Mouse (Mus musculus): Measurements from ENCODE around the gene 4933428G20Rik. TPM values are rescaled to one million over a fixed set of nuclear protein-coding genes. Genes with fewer than 3 reads are reported as not detected.

Gene 4933428G20Rik
- polyA plus RNA-seq, 1 experiment from 2014 or later: 0.25 TPM

DNA sequence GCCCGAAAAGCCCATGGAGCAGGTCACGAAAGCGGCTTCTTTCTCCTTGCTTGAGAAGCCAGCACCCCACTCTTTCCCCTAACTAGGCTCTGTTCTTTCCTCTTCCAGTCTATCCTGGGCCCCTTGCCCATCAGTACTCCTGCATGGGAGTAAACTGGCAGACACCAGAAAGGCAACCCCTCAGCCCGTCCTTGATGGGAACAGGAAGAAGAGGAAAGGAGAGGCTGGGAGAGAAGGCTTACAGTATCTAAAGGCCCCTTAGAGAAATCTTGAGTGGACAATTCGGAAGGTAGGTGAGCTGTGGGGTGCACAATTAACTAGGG lies 35.1 kb upstream of the 4933428G20Rik start:
- Histone ChIP-seq H3K27me3 (ENCODE audit: control insufficient read depth, insufficient read depth, low read length) (peaks cover 19% of the 10 kb centered on the region; the same call in 1 of the 2 replicates), H3K27ac (replicated peaks) (no peak overlapping the region), H3K9ac (ENCODE audit: low read length) (no peak overlapping the region), H3K9me3 (ENCODE audit: control insufficient read depth, low read length) (no peaks in the 10 kb centered on the region), H3K4me3 (ENCODE audit: low read depth, low read length) (peak overlapping the region; percentile 27; the same call in 1 of the 2 replicates), H3K4me2 (replicated peaks; ENCODE audit: low read depth) (no peak overlapping the region), H3K36me3 (ENCODE audit: control insufficient read depth, insufficient read depth, low read length) (no peaks in the 10 kb centered on the region), H3K4me1 (replicated peaks; ENCODE audit: control insufficient read depth, insufficient read depth) (peaks cover 5% of the 10 kb centered on the region; the same call in 1 of the 2 replicates)
- ATAC-seq (ENCODE audit: low FRiP score, low TSS enrichment): no peak
- TF ChIP-seq EP300 (optimal IDR thresholded peaks at IDR 0.05) (no peak), CTCF (IDR thresholded peaks at IDR 0.05; ENCODE audit: low read depth) (no peak)
- no peak for DNase-seq (ENCODE audit: low spot score)
- 26% methylated on average over 5 of the region's 5 CpGs for WGBS

DNA sequence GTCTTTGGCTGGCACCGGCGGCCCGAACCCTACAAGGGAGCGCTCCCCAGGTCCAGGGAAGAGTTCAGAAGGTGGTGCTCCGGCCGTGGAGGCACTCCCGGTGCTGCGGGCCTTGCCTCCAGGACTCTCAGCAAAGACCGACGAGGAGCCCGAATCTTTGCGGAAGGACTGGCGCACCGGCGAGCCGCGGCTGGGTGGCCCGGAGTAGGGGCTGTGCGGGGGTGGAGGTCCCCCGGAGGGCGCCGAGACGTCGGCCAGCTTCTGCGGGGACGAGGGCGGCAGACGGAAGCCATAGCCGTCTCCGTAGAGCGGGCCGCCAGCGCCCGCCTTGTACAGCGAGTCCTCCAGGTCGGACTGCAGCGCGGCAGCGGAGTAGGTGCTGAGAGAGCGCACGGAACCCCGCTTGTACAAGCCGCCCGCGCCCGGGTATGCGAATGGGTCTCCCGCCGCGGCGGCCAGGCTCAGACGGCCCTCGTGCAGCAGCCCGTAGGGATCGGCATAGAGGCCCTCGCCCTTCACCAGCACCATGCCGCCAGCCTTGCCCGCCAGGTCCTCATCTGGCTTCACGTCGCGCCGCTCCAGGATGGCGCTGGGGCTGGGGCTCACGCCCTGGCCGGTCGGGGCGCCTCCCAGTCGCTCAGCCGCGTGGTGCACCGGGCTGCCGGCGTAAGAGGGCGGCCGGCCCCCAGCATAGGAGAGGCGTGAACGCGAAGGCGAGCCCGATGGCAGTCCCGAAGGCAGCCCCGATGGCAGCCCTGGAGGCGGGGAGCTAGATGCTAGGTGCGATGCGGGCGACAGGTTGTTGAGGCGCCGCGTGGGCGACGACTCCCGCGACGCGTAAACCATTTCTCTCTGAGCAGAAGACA lies 34.5 kb upstream of the 4933428G20Rik start:
- H3K4me2 ChIP-seq (replicated peaks; ENCODE audit: low read depth): peak overlapping the region; percentile 37
- H3K9me3 ChIP-seq (ENCODE audit: control insufficient read depth, low read length): no peaks in the 10 kb centered on the region
- ATAC-seq (ENCODE audit: low FRiP score, low TSS enrichment) (no peak), DNase-seq (ENCODE audit: low spot score) (peak; percentile 49)
- H3K36me3 ChIP-seq (ENCODE audit: control insufficient read depth, insufficient read depth, low read length): no peaks in the 10 kb centered on the region
- peak overlapping the region; percentile 27 for H3K4me3 ChIP-seq (ENCODE audit: low read depth, low read length)
- TF ChIP-seq EP300 (optimal IDR thresholded peaks at IDR 0.05) (no peak), CTCF (IDR thresholded peaks at IDR 0.05; ENCODE audit: low read depth) (no peak)
- H3K9ac ChIP-seq (ENCODE audit: low read length): 0 out of 2 replicates have a peak overlapping the region, but pooled peaks have one; percentile 8
- peaks cover 19% of the 10 kb centered on the region; the same call in 1 of the 2 replicates for H3K27me3 ChIP-seq (ENCODE audit: control insufficient read depth, insufficient read depth, low read length)
- no peak overlapping the region for H3K27ac ChIP-seq (replicated peaks)
- H3K4me1 ChIP-seq (replicated peaks; ENCODE audit: control insufficient read depth, insufficient read depth): peaks cover 5% of the 10 kb centered on the region; the same call in 1 of the 2 replicates
- 6% methylated on average over 72 of the region's 95 CpGs for WGBS

DNA sequence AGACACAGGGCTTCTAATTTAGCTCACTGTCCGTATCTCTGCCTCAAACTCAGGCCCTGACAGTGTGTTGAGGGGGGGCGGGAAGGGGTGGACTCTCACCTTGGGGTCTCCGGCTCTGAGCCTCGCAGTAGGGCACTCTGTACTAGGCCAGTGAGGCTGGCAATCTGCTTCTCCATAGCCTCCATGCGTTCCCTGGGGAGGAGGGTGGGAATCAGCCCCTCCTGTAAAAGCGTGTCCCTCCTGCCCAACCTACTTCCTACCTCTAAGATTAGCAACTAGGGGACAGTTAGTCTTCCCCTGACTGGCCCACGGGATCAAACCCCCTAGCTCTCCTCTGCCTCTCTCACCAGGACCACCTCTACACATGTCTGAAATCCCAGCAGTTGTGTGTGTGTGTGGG lies 33.5 kb upstream of the 4933428G20Rik start:
- Histone ChIP-seq H3K9ac (ENCODE audit: low read length) (no peak overlapping the region), H3K9me3 (ENCODE audit: control insufficient read depth, low read length) (no peaks in the 10 kb centered on the region), H3K4me2 (replicated peaks; ENCODE audit: low read depth) (no peak overlapping the region), H3K4me3 (ENCODE audit: low read depth, low read length) (no peak overlapping the region), H3K4me1 (replicated peaks; ENCODE audit: control insufficient read depth, insufficient read depth) (peaks cover 5% of the 10 kb centered on the region; the same call in 1 of the 2 replicates), H3K27me3 (ENCODE audit: control insufficient read depth, insufficient read depth, low read length) (peaks cover 19% of the 10 kb centered on the region; the same call in 1 of the 2 replicates), H3K36me3 (ENCODE audit: control insufficient read depth, insufficient read depth, low read length) (no peaks in the 10 kb centered on the region), H3K27ac (replicated peaks) (no peak overlapping the region)
- DNase-seq (ENCODE audit: low spot score) (no peak), ATAC-seq (ENCODE audit: low FRiP score, low TSS enrichment) (no peak)
- TF ChIP-seq EP300 (optimal IDR thresholded peaks at IDR 0.05) (no peak), CTCF (IDR thresholded peaks at IDR 0.05; ENCODE audit: low read depth) (no peak)
- WGBS: 29% methylated on average over 7 of the region's 7 CpGs

DNA sequence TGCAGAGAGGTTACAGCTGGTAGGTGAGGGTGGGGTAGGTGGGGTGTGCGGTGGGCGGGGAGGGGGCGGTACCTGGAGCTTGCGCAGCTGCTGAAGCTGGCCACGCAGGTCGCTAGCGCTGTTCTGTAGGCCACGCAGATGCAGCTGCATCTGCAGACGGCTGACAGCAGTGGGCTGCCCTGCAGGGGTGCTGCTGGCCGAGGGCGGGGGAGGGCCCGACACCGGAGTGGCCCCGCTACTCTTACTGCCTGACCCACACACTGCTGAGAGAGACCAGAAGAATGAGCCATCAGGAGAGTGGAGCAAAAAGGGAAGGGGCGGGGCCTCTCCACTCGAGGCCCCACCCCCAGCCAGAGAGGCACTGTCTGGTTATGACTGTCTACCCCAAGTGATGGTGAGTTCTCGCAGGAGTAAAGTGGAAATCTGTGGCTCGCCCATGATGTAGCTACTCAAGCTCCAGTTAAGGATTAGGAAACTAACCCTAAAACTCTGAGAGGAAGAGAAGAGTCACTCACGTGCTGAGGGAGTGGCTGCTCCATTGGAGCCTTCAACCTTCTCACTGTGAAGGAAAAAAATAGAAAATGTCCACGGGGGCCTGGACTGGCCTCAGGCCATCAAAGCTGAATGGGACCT lies 32.9 kb upstream of the 4933428G20Rik start:
- ATAC-seq (ENCODE audit: low FRiP score, low TSS enrichment): no peak; the same call in 1 of the 2 replicates
- TF ChIP-seq EP300 (optimal IDR thresholded peaks at IDR 0.05): no peak
- TF ChIP-seq CTCF (IDR thresholded peaks at IDR 0.05; ENCODE audit: low read depth): no peak
- Histone ChIP-seq H3K9ac (ENCODE audit: low read length) (no peak overlapping the region), H3K4me2 (replicated peaks; ENCODE audit: low read depth) (no peak overlapping the region), H3K9me3 (ENCODE audit: control insufficient read depth, low read length) (no peaks in the 10 kb centered on the region), H3K27ac (replicated peaks) (no peak overlapping the region), H3K36me3 (ENCODE audit: control insufficient read depth, insufficient read depth, low read length) (no peaks in the 10 kb centered on the region), H3K27me3 (ENCODE audit: control insufficient read depth, insufficient read depth, low read length) (peaks cover 19% of the 10 kb centered on the region; the same call in 1 of the 2 replicates), H3K4me1 (replicated peaks; ENCODE audit: control insufficient read depth, insufficient read depth) (peaks cover 5% of the 10 kb centered on the region; the same call in 1 of the 2 replicates), H3K4me3 (ENCODE audit: low read depth, low read length) (peak overlapping the region; percentile 18; the same call in 1 of the 2 replicates)
- WGBS: 8% methylated on average over 20 of the region's 20 CpGs
- no peak for DNase-seq (ENCODE audit: low spot score)

DNA sequence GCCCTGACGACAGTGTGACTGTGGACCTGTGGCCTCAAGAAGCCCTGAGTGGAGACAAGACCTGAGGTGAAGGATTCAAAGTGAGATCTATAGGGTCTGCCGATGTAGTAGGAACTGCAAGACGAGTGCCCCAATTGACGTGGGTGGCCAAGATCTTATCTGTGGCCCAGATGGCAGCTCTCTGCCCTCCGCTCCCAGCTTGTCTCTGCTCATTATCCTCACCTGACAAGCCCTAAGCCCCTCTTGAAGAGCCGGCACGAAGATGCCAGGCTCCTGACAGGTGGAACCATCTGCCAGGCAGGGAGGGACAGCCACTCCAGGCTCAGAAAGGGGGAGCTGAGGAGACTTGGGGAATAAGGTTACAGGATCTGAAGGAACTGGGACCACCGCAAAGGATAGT lies 32.2 kb upstream of the 4933428G20Rik start:
- H3K9me3 ChIP-seq (ENCODE audit: control insufficient read depth, low read length): no peaks in the 10 kb centered on the region

More for the DNA sequence above, 32.2 kb upstream of the 4933428G20Rik start:
- Histone ChIP-seq H3K4me1 (replicated peaks; ENCODE audit: control insufficient read depth, insufficient read depth) (peaks cover 5% of the 10 kb centered on the region; the same call in 1 of the 2 replicates), H3K9ac (ENCODE audit: low read length) (no peak overlapping the region), H3K4me2 (replicated peaks; ENCODE audit: low read depth) (no peak overlapping the region; the same call in 1 of the 2 replicates), H3K4me3 (ENCODE audit: low read depth, low read length) (no peak overlapping the region), H3K27ac (replicated peaks) (no peak overlapping the region), H3K27me3 (ENCODE audit: control insufficient read depth, insufficient read depth, low read length) (peaks cover 18% of the 10 kb centered on the region; the same call in 1 of the 2 replicates), H3K36me3 (ENCODE audit: control insufficient read depth, insufficient read depth, low read length) (no peaks in the 10 kb centered on the region)
- ATAC-seq (ENCODE audit: low FRiP score, low TSS enrichment) (no peak), DNase-seq (ENCODE audit: low spot score) (no peak)
- TF ChIP-seq EP300 (optimal IDR thresholded peaks at IDR 0.05) (no peak), CTCF (IDR thresholded peaks at IDR 0.05; ENCODE audit: low read depth) (no peak)
- 22% methylated on average over 8 of the region's 8 CpGs for WGBS

Measured in stomach, postnatal 0 days (tissue).